ENCODE assay signal across 8 mouse cellular contexts in the genomic region with DNA sequence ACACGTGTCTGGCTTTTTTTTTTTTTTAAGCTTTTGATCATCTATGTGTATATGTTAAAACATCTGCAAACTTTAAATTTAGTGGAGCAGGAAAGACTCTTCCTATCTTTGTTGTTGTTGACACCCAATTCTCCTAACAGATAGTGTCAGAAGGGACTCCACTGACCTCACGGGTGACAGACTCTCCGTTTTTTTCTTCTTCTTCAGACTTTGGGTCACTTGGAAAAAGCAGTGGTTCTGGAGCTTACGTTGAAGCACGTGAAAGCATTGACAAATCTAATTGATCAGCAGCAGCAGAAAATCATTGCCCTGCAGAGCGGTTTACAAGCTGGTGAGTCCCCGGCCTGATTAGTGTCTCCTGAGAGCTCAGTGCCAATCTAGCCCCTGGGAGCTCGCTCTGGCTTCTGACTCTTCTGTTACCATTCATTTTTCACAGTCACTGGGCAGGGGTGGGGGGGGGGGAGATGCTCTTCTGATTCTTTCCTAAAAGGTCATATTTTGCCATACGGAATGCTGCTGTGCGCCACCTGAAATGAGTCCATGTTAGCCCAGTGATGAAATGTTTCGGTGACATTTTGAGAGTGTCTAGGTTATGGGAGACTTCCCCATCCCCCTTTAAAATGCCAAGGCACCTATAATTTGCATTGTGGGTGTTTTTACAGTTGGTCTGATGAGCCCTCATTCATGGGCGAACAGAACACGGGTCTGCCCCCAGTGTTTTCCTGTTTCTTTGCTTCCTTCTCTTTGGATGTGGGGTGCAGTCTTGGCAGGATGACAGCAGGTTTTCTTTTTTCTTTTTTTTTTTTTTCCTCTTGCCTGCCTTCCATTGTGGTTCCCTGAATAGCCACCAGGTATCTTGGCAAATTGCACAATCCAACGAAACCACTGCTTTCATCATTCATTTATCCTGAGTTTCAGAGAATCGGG. TPM values are rescaled to one million over a fixed set of nuclear protein-coding genes. Genes with fewer than 3 reads are reported as not detected.
A peak's percentile ranks its signal among the peaks of the same experiment; 100 is the strongest.
DNase-seq lines count a peak whose midpoint lies in the region; ATAC-seq and TF ChIP-seq lines count a peak whose summit lies in the region.

No protein-coding gene starts in this region.

- peaks cover 15% of the 10 kb centered on the region; the same call in 1 of the 2 replicates for H3K27me3 ChIP-seq in heart, embryonic 10.5 days (ENCODE audit: insufficient read depth, poor library complexity, severe bottlenecking)
- H3K27me3 ChIP-seq in neural tube, embryonic 12.5 days (replicated peaks): peaks cover 11% of the 10 kb centered on the region
- H3K27me3 ChIP-seq in limb, embryonic 14.5 days (ENCODE audit: control insufficient read depth, insufficient read depth, low read length): no peaks in the 10 kb centered on the region; the same call in 1 of the 2 replicates

- H3K27ac ChIP-seq in heart, embryonic 10.5 days: no peak overlapping the region
- no peak overlapping the region for H3K27ac ChIP-seq in neural tube, embryonic 12.5 days
- no peak overlapping the region for H3K27ac ChIP-seq in limb, embryonic 14.5 days (replicated peaks; ENCODE audit: low read depth, low read length)

- intact Hi-C loops in heart, postnatal 14 days (cut with DNase I): loop anchor here (2.0 to 5.0 kb wide), 3 partner anchors 130 to 238 kb away; no protein-coding TSS in a partner anchor

- no peak overlapping the region for H3K9ac ChIP-seq in neural tube, embryonic 12.5 days
- H3K9ac ChIP-seq in limb, embryonic 14.5 days (ENCODE audit: low read depth, low read length, severe bottlenecking): no peak overlapping the region

- ATAC-seq in neural tube, embryonic 12.5 days (ENCODE audit: low FRiP score, low read depth): no peak
- ATAC-seq in limb, embryonic 14.5 days (ENCODE audit: low FRiP score, low read depth): no peak

- WGBS in heart, embryonic 10.5 days: 64% methylated on average over 15 of the region's 15 CpGs
- 71% methylated on average over 15 of the region's 15 CpGs for WGBS in neural tube, embryonic 12.5 days
- WGBS in limb, embryonic 14.5 days: 66% methylated on average over 15 of the region's 15 CpGs

- peak overlapping the region; percentile 74; the same call in 1 of the 2 replicates for H3K4me3 ChIP-seq in heart, embryonic 10.5 days
- no peak overlapping the region for H3K4me3 ChIP-seq in neural tube, embryonic 12.5 days
- peak overlapping the region; percentile 60; the same call in 1 of the 2 replicates for H3K4me3 ChIP-seq in limb, embryonic 14.5 days (replicated peaks; ENCODE audit: low read length)

- peaks cover 42% of the 10 kb centered on the region for H3K4me1 ChIP-seq in heart, embryonic 10.5 days
- H3K4me1 ChIP-seq in neural tube, embryonic 12.5 days: peaks cover 21% of the 10 kb centered on the region
- H3K4me1 ChIP-seq in limb, embryonic 14.5 days (ENCODE audit: control insufficient read depth, insufficient read depth, low read length): peaks cover 16% of the 10 kb centered on the region

- peaks cover 20% of the 10 kb centered on the region for H3K36me3 ChIP-seq in heart, embryonic 10.5 days
- H3K36me3 ChIP-seq in neural tube, embryonic 12.5 days: no peaks in the 10 kb centered on the region
- peaks cover 16% of the 10 kb centered on the region for H3K36me3 ChIP-seq in limb, embryonic 14.5 days (ENCODE audit: control insufficient read depth, insufficient read depth, low read length)

- no peaks in the 10 kb centered on the region for H3K9me3 ChIP-seq in heart, embryonic 10.5 days
- no peaks in the 10 kb centered on the region for H3K9me3 ChIP-seq in neural tube, embryonic 12.5 days
- no peaks in the 10 kb centered on the region for H3K9me3 ChIP-seq in limb, embryonic 14.5 days (ENCODE audit: control insufficient read depth, low read length)

- DNase-seq in heart, embryonic 10.5 days (ENCODE audit: low spot score): no peak
- DNase-seq in heart, postnatal 14 days: no peak
- no peak for DNase-seq in neural tube, embryonic 10.5 days (ENCODE audit: extremely low spot score, low spot score)
- no peak for DNase-seq in limb, embryonic 14.5 days (ENCODE audit: low spot score)
- DNase-seq in spleen, postnatal 10 days (ENCODE audit: low spot score in 2 of 2): no peak
- no peak for DNase-seq in right cerebral cortex, postnatal 25 days
- DNase-seq in retina, embryonic 14.5 days (ENCODE audit: low spot score): no peak

- no peak for TF ChIP-seq POLR2A in limb, embryonic 14.5 days (IDR thresholded peaks at IDR 0.05; ENCODE audit: borderline replicate concordance, extremely low read depth, insufficient read depth, insufficient read length)

- H3K4me2 ChIP-seq in neural tube, embryonic 12.5 days (replicated peaks): peak overlapping the region; percentile 99; the same call in 1 of the 2 replicates
- H3K4me2 ChIP-seq in limb, embryonic 14.5 days (replicated peaks; ENCODE audit: low read depth, low read length, severe bottlenecking): peak overlapping the region; percentile 94; the same call in 1 of the 2 replicates

RNA-seq across cellular contexts. Expression of a gene that starts 2.1 kb away (rescaled TPM):
- 7.8 and 10.8 TPM in 2 replicates for polyA plus RNA-seq in heart, embryonic 10.5 days (2016; fragmentation: Nextera tagmentation; extraction: Ambion mirVana)
- 10 to 100 TPM; 48.8 to 62.5 TPM for total RNA-seq in heart, postnatal 14 days (2021)
- 3.8 and 4.4 TPM in 2 replicates for polyA plus RNA-seq in neural tube, embryonic 12.5 days (2016; fragmentation: Nextera tagmentation; extraction: Ambion mirVana)
- 10.8 and 11.9 TPM in 2 replicates for polyA plus RNA-seq in limb, embryonic 14.5 days (2012; rRNA removed)
- 27.6 and 31.7 TPM in 2 replicates for polyA plus RNA-seq in limb, embryonic 14.5 days (2014; fragmentation: Nextera tagmentation; extraction: Ambion mirVana)
